Mouse (Mus musculus) heart, adult 2 months (tissue): ENCODE measurements around the gene Mas1.

Experiments
- CTCF ChIP-seq: fragments of 200-600 bp; IDR thresholded peaks from 2 replicates; pipeline ENCODE4 v1.8.1; 2022; ENCODE audit warnings: antibody characterized with exemption, mild to moderate bottlenecking, moderate library complexity
- EP300 ChIP-seq: fragments of 200-500 bp; IDR thresholded peaks from 2 replicates; pipeline ENCODE4 v1.6.1; 2011; ENCODE audit warnings: low read depth, low read length, control low read depth; ENCODE audit not compliant: insufficient read depth
- POLR2A ChIP-seq: fragments of 200-500 bp; IDR thresholded peaks from 2 replicates; pipeline ENCODE4 v1.6.1; 2011; ENCODE audit warnings: mild to moderate bottlenecking, low read depth, low read length, control low read depth; ENCODE audit not compliant: insufficient read depth

GRCm38 (mm10) chr17:12801861-12802540 is 65.9 kb downstream of the Mas1 start:
- TF ChIP-seq POLR2A (no peak), CTCF (no peak), EP300 (no peak)
